Mouse (Mus musculus) small intestine, adult 2 months (tissue): ENCODE measurements around the gene Clps.

ENCODE experiments used
- CTCF ChIP-seq: fragments of 200-500 bp; IDR thresholded peaks from 2 replicates; pipeline ENCODE4 v1.5.1; 2012; ENCODE audit warnings: low read depth, mild to moderate bottlenecking, control low read depth, inconsistent platforms, low read length, moderate library complexity, mixed read lengths; ENCODE audit not compliant: insufficient replicate concordance, insufficient read length; ENCODE audit errors: extremely low read depth
- POLR2A ChIP-seq: fragments of 200-500 bp; IDR thresholded peaks from 2 replicates; pipeline ENCODE4 v1.6.1; 2012; ENCODE audit warnings: low read depth, mild to moderate bottlenecking, control low read depth, inconsistent platforms, low read length, moderate library complexity

- no peak for TF ChIP-seq POLR2A
- TF ChIP-seq CTCF: no peak
Observed at GRCm38 (mm10) chr17:28593965-28594364, 33.4 kb upstream of the Clps start.
